8 mouse cellular contexts compared by ENCODE assay signal in genomic region chr11:69390400-69391034, GRCm38 (mm10). TPM values are rescaled to one million over a fixed set of nuclear protein-coding genes. Genes with fewer than 3 reads are reported as not detected.
A peak's percentile ranks its signal among the peaks of the same experiment; 100 is the strongest.
DNase-seq lines count a peak whose midpoint lies in the region; ATAC-seq and TF ChIP-seq lines count a peak whose summit lies in the region.

No protein-coding gene starts in this region.

- DNase-seq in kidney, adult 18-20 months = peak; percentile 63
- DNase-seq in R1 (ENCODE audit: low read depth, low spot score) = peak; percentile 71
- DNase-seq in embryo, embryonic 11 days = peak; percentile 90
- peak; percentile 81 for DNase-seq in heart, postnatal 4 days
- DNase-seq in left cerebral cortex, postnatal 14 days (ENCODE audit: low spot score in 2 of 2) = peak; percentile 87
- DNase-seq in thymus, adult 2 months = peak; percentile 78

- H3K9me3 ChIP-seq in kidney, embryonic 16.5 days (ENCODE audit: low read length) = no peaks in the 10 kb centered on the region
- no peaks in the 10 kb centered on the region for H3K9me3 ChIP-seq in midbrain, embryonic 13.5 days

- no peak for TF ChIP-seq CTCF in thymus, adult 2 months (IDR thresholded peaks at IDR 0.05; ENCODE audit: borderline replicate concordance, control insufficient read depth, extremely low read depth, insufficient read depth, low read length, poor library complexity)

- H3K27ac ChIP-seq in kidney, embryonic 16.5 days (ENCODE audit: low read length) = no peak overlapping the region
- no peak overlapping the region for H3K27ac ChIP-seq in midbrain, embryonic 13.5 days
- no peak overlapping the region for H3K27ac ChIP-seq in thymus, adult 2 months (ENCODE audit: control insufficient read depth, insufficient read depth, low read length)

- intact Hi-C loops in left cerebral cortex, postnatal 14 days (cut with DNase I) = loop anchor here (2.0 to 5.0 kb wide), 2 partner anchors 122 to 133 kb away; no protein-coding TSS in a partner anchor

- H3K9ac ChIP-seq in kidney, embryonic 16.5 days (replicated peaks; ENCODE audit: low read length) = no peak overlapping the region; the same call in 1 of the 2 replicates
- no peak overlapping the region for H3K9ac ChIP-seq in midbrain, embryonic 13.5 days (replicated peaks)

- no peak overlapping the region for H3K4me2 ChIP-seq in kidney, embryonic 16.5 days (replicated peaks; ENCODE audit: low read depth, low read length)
- no peak overlapping the region for H3K4me2 ChIP-seq in midbrain, embryonic 13.5 days (replicated peaks)

- H3K36me3 ChIP-seq in kidney, embryonic 16.5 days (ENCODE audit: insufficient read depth, low read length) = 0 out of 2 replicates have a peak, but pooled peaks cover 2% of the 10 kb centered on the region
- H3K36me3 ChIP-seq in midbrain, embryonic 13.5 days = peaks cover 4% of the 10 kb centered on the region
- H3K36me3 ChIP-seq in thymus, adult 2 months (ENCODE audit: control insufficient read depth, insufficient read depth, low read length) = no peaks in the 10 kb centered on the region

- no peak for ATAC-seq in kidney, embryonic 16.5 days (ENCODE audit: low FRiP score, low TSS enrichment)
- peak; percentile 49; the same call in 1 of the 2 replicates for ATAC-seq in midbrain, embryonic 13.5 days

- no peak overlapping the region for H3K4me3 ChIP-seq in kidney, embryonic 16.5 days (ENCODE audit: low read length)
- no peak overlapping the region for H3K4me3 ChIP-seq in midbrain, embryonic 13.5 days (replicated peaks)
- no peak overlapping the region for H3K4me3 ChIP-seq in thymus, adult 2 months (ENCODE audit: control insufficient read depth, insufficient read depth, low read length)

- 47% methylated on average over 10 of the region's 10 CpGs for WGBS in kidney, embryonic 16.5 days
- WGBS in midbrain, embryonic 13.5 days = 50% methylated on average over 10 of the region's 10 CpGs
- WGBS in thymus, adult 2 months = 43% methylated on average over 10 of the region's 10 CpGs

- H3K4me1 ChIP-seq in kidney, embryonic 16.5 days (ENCODE audit: insufficient read depth, low read length) = peaks cover 8% of the 10 kb centered on the region; the same call in 1 of the 2 replicates
- peaks cover 10% of the 10 kb centered on the region for H3K4me1 ChIP-seq in midbrain, embryonic 13.5 days (replicated peaks)
- H3K4me1 ChIP-seq in thymus, adult 2 months (replicated peaks; ENCODE audit: control insufficient read depth, insufficient read depth, low read length) = peaks cover 3% of the 10 kb centered on the region

- no peaks in the 10 kb centered on the region for H3K27me3 ChIP-seq in kidney, embryonic 16.5 days (ENCODE audit: insufficient read depth, low read length)
- H3K27me3 ChIP-seq in midbrain, embryonic 13.5 days = no peaks in the 10 kb centered on the region
- H3K27me3 ChIP-seq in thymus, adult 2 months (ENCODE audit: control insufficient read depth, insufficient read depth, low read length) = no peaks in the 10 kb centered on the region

- no peak for TF ChIP-seq POLR2A in thymus, adult 2 months (IDR thresholded peaks at IDR 0.05; ENCODE audit: control insufficient read depth, extremely low read depth, insufficient read depth, low read length, poor library complexity)

RNA-seq across cellular contexts. Expression of gene Naa38, which starts 4.8 kb away (rescaled TPM):
- 142 and 150 TPM in 2 replicates for polyA plus RNA-seq in kidney, embryonic 16.5 days (2015; fragmentation: Nextera tagmentation; extraction: Ambion mirVana)
- total RNA-seq in heart, postnatal 4 days (2021) = 100 to 1,000 TPM in 1 of 2 experiments, 10 to 100 TPM in 1; 92.3 to 101 TPM
- 100 to 1,000 TPM in 1 of 2 experiments, 10 to 100 TPM in 1; 92.0 to 106 TPM for total RNA-seq in left cerebral cortex, postnatal 14 days (2021)
- polyA plus RNA-seq in midbrain, embryonic 13.5 days (2015; fragmentation: Nextera tagmentation; extraction: Ambion mirVana) = 92.2 and 105 TPM in 2 replicates
- polyA plus RNA-seq in thymus, adult 2 months (2012; rRNA removed) = 139 and 170 TPM in 2 replicates

RNA-seq across cellular contexts. Expression of gene Cyb5d1, which starts 4.9 kb away (rescaled TPM):
- 34.0 and 37.3 TPM in 2 replicates for polyA plus RNA-seq in kidney, embryonic 16.5 days (2015; fragmentation: Nextera tagmentation; extraction: Ambion mirVana)
- total RNA-seq in heart, postnatal 4 days (2021) = 10 to 100 TPM; 21.3 to 22.1 TPM
- total RNA-seq in left cerebral cortex, postnatal 14 days (2021) = 10 to 100 TPM; 36.8 to 42.0 TPM
- polyA plus RNA-seq in midbrain, embryonic 13.5 days (2015; fragmentation: Nextera tagmentation; extraction: Ambion mirVana) = 41.8 and 47.7 TPM in 2 replicates
- polyA plus RNA-seq in thymus, adult 2 months (2012; rRNA removed) = 37.2 and 41.5 TPM in 2 replicates

RNA-seq across cellular contexts. Expression of gene Tmem88, which starts 7.5 kb away (rescaled TPM):
- polyA plus RNA-seq in kidney, embryonic 16.5 days (2015; fragmentation: Nextera tagmentation; extraction: Ambion mirVana) = 46.5 and 47.7 TPM in 2 replicates
- total RNA-seq in heart, postnatal 4 days (2021) = 10 to 100 TPM; 37.1 to 38.3 TPM
- total RNA-seq in left cerebral cortex, postnatal 14 days (2021) = 1 to 10 TPM; 2.6 to 2.9 TPM
- 4.9 and 7.0 TPM in 2 replicates for polyA plus RNA-seq in midbrain, embryonic 13.5 days (2015; fragmentation: Nextera tagmentation; extraction: Ambion mirVana)
- 7.3 and 9.3 TPM in 2 replicates for polyA plus RNA-seq in thymus, adult 2 months (2012; rRNA removed)

RNA-seq across cellular contexts. Expression of gene Chd3, which starts 21.3 kb away (rescaled TPM):
- polyA plus RNA-seq in kidney, embryonic 16.5 days (2015; fragmentation: Nextera tagmentation; extraction: Ambion mirVana) = 58.6 and 67.2 TPM in 2 replicates
- 10 to 100 TPM; 75.3 to 76.7 TPM for total RNA-seq in heart, postnatal 4 days (2021)
- 100 to 1,000 TPM; 531 to 563 TPM for total RNA-seq in left cerebral cortex, postnatal 14 days (2021)
- polyA plus RNA-seq in midbrain, embryonic 13.5 days (2015; fragmentation: Nextera tagmentation; extraction: Ambion mirVana) = 83.5 and 91.9 TPM in 2 replicates
- polyA plus RNA-seq in thymus, adult 2 months (2012; rRNA removed) = 278 and 280 TPM in 2 replicates

RNA-seq across cellular contexts. Expression of gene Kdm6b, which starts 23.0 kb away (rescaled TPM):
- 26.0 and 31.3 TPM in 2 replicates for polyA plus RNA-seq in kidney, embryonic 16.5 days (2015; fragmentation: Nextera tagmentation; extraction: Ambion mirVana)
- 10 to 100 TPM; 48.3 to 49.7 TPM for total RNA-seq in heart, postnatal 4 days (2021)
- total RNA-seq in left cerebral cortex, postnatal 14 days (2021) = 10 to 100 TPM; 33.0 to 33.3 TPM
- 54.9 and 59.2 TPM in 2 replicates for polyA plus RNA-seq in midbrain, embryonic 13.5 days (2015; fragmentation: Nextera tagmentation; extraction: Ambion mirVana)
- 61.0 and 77.3 TPM in 2 replicates for polyA plus RNA-seq in thymus, adult 2 months (2012; rRNA removed)
